Mouse (Mus musculus) liver, postnatal 0 days (tissue): Measurements from ENCODE around the gene Fgf15. TPM values are rescaled to one million over a fixed set of nuclear protein-coding genes. Genes with fewer than 3 reads are reported as not detected.

Source experiments
- ATAC-seq: fragments of 200-750 bp; cut with Nextera tagmentation; 2 replicates; pipeline ENCODE4 v1.8.0; 2017; ENCODE audit warnings: mild to moderate bottlenecking, moderate library complexity
- DNase-seq: peaks from one replicate; pipeline ENCODE4 v3.0.0-alpha.2; 2016
- H3K27ac ChIP-seq: fragments of 300-500 bp; sonication (generic); 2 replicates; pipeline ENCODE4 v1.5.1; 2014; ENCODE audit warnings: antibody characterized with exemption, moderate library complexity, mild to moderate bottlenecking, low read depth
- H3K27me3 ChIP-seq: fragments of 300-500 bp; sonication (generic); 2 replicates; pipeline ENCODE4 v1.6.1; 2014; ENCODE audit warnings: low read length, control low read depth, mixed read lengths; ENCODE audit not compliant: insufficient read depth
- H3K36me3 ChIP-seq: fragments of 300-500 bp; sonication (generic); replicated peaks from 2 replicates; pipeline ENCODE4 v1.6.1; 2014; ENCODE audit warnings: mild to moderate bottlenecking, control low read depth, low read length, moderate library complexity, mixed read lengths; ENCODE audit not compliant: insufficient read depth
- H3K4me1 ChIP-seq: fragments of 300-500 bp; sonication (generic); 2 replicates; pipeline ENCODE4 v1.6.1; 2014; ENCODE audit warnings: antibody characterized with exemption, mild to moderate bottlenecking, control low read depth; ENCODE audit not compliant: insufficient read depth
- H3K4me2 ChIP-seq: fragments of 300-500 bp; sonication (generic); 2 replicates; pipeline ENCODE4 v1.6.1; 2014; ENCODE audit warnings: low read depth, mild to moderate bottlenecking, low read length, moderate library complexity, mixed read lengths
- H3K4me3 ChIP-seq: fragments of 300-500 bp; sonication (generic); 2 replicates; pipeline ENCODE4 v1.5.1; 2014; ENCODE audit warnings: low read depth, low read length
- H3K9ac ChIP-seq: fragments of 300-500 bp; sonication (generic); replicated peaks from 2 replicates; pipeline ENCODE4 v1.6.1; 2014; ENCODE audit warnings: mild to moderate bottlenecking, moderate library complexity
- H3K9me3 ChIP-seq: fragments of 300-500 bp; sonication (generic); 2 replicates; pipeline ENCODE4 v1.6.1; 2016; ENCODE audit warnings: mild to moderate bottlenecking, control low read depth, low read length, mixed read lengths
- CTCF ChIP-seq: sonication (generic); IDR thresholded peaks from 2 replicates; pipeline ENCODE4 v1.5.1; 2016; ENCODE audit warnings: antibody characterized with exemption, low read depth
- EP300 ChIP-seq: IDR thresholded peaks from 2 replicates; pipeline ENCODE4 v1.6.1; 2016; ENCODE audit warnings: antibody characterized with exemption, low read depth, mild to moderate bottlenecking
- WGBS: fragments of 180-500 bp; shearing (Covaris S2); extraction: QIAGEN DNeasy Blood & Tissue Kit; methylation state at CpG from one replicate; pipeline ENCODE4 v1.1.7; 2014; ENCODE audit not compliant: insufficient replicate concordance; 5-methylcytosine and 5-hydroxymethylcytosine counted together
- polyA plus RNA-seq: library from polyadenylated mRNA; unstranded; fragments of >200 nt; fragmentation: Nextera tagmentation; extraction: Ambion mirVana; gene quantifications from 2 replicates; pipeline ENCODE4 v1.2.1, GENCODE M21; 2015

Fgf15 gene
- polyA plus RNA-seq, 1 experiment from 2014 or later = not detected

GRCm38 (mm10) chr7:144937490-144937889 lies 41.2 kb downstream of the Fgf15 start:
- Histone ChIP-seq H3K4me2 (peak overlapping the region; percentile 95), H3K9me3 (no peaks in the 10 kb centered on the region), H3K4me3 (peak overlapping the region; percentile 64), H3K27me3 (peaks cover 50% of the 10 kb centered on the region), H3K27ac (no peak overlapping the region), H3K36me3 (no peaks in the 10 kb centered on the region), H3K9ac (peak overlapping the region; percentile 61), H3K4me1 (peaks cover 27% of the 10 kb centered on the region)
- peak; percentile 89 for DNase-seq
- peak; percentile 98 for TF ChIP-seq CTCF
- no peak for TF ChIP-seq EP300
- WGBS = 3% methylated on average over 20 of the region's 20 CpGs
- ATAC-seq = peak; percentile 66

GRCm38 (mm10) chr7:144937899-144938517 lies 41.7 kb downstream of the Fgf15 start:
- no peak for TF ChIP-seq EP300
- no peak for TF ChIP-seq CTCF
- H3K4me2 ChIP-seq = peak overlapping the region; percentile 95
- ATAC-seq = no peak
- peak overlapping the region; percentile 61 for H3K9ac ChIP-seq
- H3K4me1 ChIP-seq = peaks cover 31% of the 10 kb centered on the region
- H3K27ac ChIP-seq = no peak overlapping the region; the same call in 1 of the 2 replicates
- no peaks in the 10 kb centered on the region for H3K36me3 ChIP-seq
- H3K4me3 ChIP-seq = peak overlapping the region; percentile 64
- peaks cover 55% of the 10 kb centered on the region for H3K27me3 ChIP-seq
- no peaks in the 10 kb centered on the region for H3K9me3 ChIP-seq
- DNase-seq = no peak
- WGBS = under 1% methylated on average over 39 of the region's 39 CpGs

GRCm38 (mm10) chr7:144938661-144939343 lies 42.5 kb downstream of the Fgf15 start:
- TF ChIP-seq CTCF (no peak), EP300 (no peak)
- Histone ChIP-seq H3K4me3 (peak overlapping the region; percentile 64), H3K27me3 (peaks cover 61% of the 10 kb centered on the region), H3K4me2 (peak overlapping the region; percentile 95), H3K36me3 (no peaks in the 10 kb centered on the region), H3K9me3 (no peaks in the 10 kb centered on the region), H3K27ac (0 out of 2 replicates have a peak overlapping the region, but pooled peaks have one; percentile 6), H3K4me1 (peaks cover 38% of the 10 kb centered on the region), H3K9ac (peak overlapping the region; percentile 61)
- no peak for ATAC-seq
- DNase-seq = no peak
- WGBS = under 1% methylated on average over 31 of the region's 32 CpGs

GRCm38 (mm10) chr7:144939344-144940002 lies 43.1 kb downstream of the Fgf15 start, which contains the start of gene Ccnd1:
Gene Ccnd1, minus strand, starts transcription at chr7:144939925.
- TF ChIP-seq EP300 (no peak), CTCF (0 out of 2 replicates have a peak, but pooled peaks have one; percentile 19)
- peaks cover 38% of the 10 kb centered on the region for H3K4me1 ChIP-seq
- H3K27ac ChIP-seq = peak within 1 kb of the TSS; percentile 55; the same call in 1 of the 2 replicates
- H3K4me2 ChIP-seq = peak within 1 kb of the TSS; percentile 95
- DNase-seq (peak; percentile 64), ATAC-seq (peak; percentile 48)
- H3K4me3 ChIP-seq = peak within 1 kb of the TSS; percentile 64
- no peaks in the 10 kb centered on the region for H3K9me3 ChIP-seq
- no peaks in the 10 kb centered on the region for H3K36me3 ChIP-seq
- peaks cover 61% of the 10 kb centered on the region for H3K27me3 ChIP-seq
- under 1% methylated on average over 40 of the region's 45 CpGs for WGBS
- H3K9ac ChIP-seq = peak within 1 kb of the TSS; percentile 61

- ATAC-seq (no peak), DNase-seq (no peak)
- 0 out of 2 replicates have a peak overlapping the region, but pooled peaks have one; percentile 6 for H3K9ac ChIP-seq
- no peaks in the 10 kb centered on the region for H3K9me3 ChIP-seq
- H3K4me3 ChIP-seq = peak overlapping the region; percentile 64
- TF ChIP-seq CTCF (no peak), EP300 (no peak)
- no peaks in the 10 kb centered on the region for H3K36me3 ChIP-seq
- peak overlapping the region; percentile 95 for H3K4me2 ChIP-seq
- 1% methylated on average over 22 of the region's 22 CpGs for WGBS
- H3K27me3 ChIP-seq = peaks cover 61% of the 10 kb centered on the region
- H3K4me1 ChIP-seq = peaks cover 38% of the 10 kb centered on the region
- peak overlapping the region; percentile 39; the same call in 1 of the 2 replicates for H3K27ac ChIP-seq
Observed at GRCm38 (mm10) chr7:144940003-144940571, 43.8 kb downstream of the Fgf15 start.
